Mouse (Mus musculus): ENCODE results near the gene Tepsin.

Gene Tepsin

DNA sequence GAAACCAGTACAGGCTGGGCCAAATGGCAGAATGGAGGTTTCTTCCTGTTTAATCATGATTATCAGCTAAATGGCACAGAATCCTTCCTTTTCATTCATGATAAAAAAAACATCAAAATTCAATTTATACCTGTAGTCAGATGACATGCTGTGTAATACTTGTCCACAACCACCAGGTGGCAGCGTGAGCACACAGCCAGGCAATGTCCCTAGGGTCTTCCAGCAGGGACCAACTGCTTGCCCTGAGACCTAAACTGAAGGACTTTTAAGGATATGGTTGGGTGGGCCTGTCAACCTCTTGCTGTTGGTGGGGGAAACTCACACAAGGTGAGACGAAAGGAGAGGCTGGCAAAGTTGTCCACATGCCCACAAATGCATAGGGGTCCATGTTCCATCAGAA, 12.5 kb upstream of the Tepsin start:
- DNase-seq (ENCODE audit: low read depth, low spot score), result peak; percentile 67

DNA sequence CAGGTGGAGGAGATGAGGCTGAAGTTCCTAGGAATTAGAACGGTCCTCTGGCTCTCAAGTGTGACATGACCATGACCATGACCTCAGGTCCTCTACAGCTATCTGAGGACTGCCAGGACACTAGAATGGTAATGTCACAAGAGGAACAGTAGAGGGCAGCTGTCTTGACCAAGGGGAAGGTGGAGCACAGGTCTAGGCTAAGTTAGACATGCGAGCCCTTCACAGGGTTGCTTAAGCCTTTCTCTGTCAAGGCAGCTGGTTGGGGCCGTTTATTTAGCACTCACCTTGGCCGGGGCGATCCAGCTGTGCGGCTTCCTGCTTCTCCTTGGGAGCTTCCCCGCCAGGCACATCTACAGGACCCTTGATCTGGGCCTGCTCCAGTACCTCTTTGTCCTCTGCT, 12.0 kb upstream of the Tepsin start:
- DNase-seq (ENCODE audit: low read depth, low spot score), result peak; percentile 33

- DNase-seq (ENCODE audit: low read depth, low spot score), result no peak
These were observed 11.2 kb upstream of the Tepsin start for GRCm38 (mm10) chr11:120109558-120110210.

DNA sequence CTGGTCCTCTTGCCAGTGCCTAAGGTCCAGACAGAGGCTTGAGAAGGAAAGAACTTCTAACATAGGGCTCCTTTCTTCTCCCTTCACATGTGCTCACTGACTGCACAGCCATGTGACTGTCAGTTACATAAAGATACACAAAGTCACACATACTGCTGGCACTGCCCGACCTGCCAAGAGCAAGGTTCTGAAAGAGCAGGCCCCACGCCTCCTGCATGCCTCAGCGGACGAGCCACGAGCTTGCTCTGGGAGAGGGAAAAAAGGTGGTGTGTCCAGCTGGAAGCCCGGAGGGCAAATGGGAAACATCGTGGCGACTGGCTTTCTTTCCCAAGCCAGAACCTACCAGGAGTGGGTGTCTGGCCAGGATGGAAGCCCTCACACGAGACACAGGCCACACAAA, 9.3 kb upstream of the Tepsin start:
- peak; percentile 29 for DNase-seq (ENCODE audit: low read depth, low spot score)

DNA sequence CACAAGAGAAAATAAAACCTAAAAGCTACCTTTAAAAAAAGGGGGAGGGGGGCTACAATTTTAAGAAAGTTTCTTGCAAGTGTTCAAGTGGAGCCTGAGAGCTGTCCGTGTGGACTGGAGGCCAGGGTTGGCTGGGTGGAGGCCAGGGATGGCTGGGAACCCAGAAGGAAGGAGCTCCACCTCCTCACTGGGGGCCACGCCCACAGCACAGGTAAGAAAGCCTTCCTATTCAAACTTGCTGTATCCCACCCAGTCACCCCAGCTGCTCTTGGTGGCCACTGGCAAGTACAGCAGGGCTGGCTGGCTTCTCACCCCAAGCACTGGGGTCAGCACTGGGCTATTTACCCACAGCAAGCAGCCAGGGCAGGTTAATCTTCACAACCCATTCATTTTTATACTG, 8.5 kb upstream of the Tepsin start:
- DNase-seq (ENCODE audit: low read depth, low spot score), result no peak

DNA sequence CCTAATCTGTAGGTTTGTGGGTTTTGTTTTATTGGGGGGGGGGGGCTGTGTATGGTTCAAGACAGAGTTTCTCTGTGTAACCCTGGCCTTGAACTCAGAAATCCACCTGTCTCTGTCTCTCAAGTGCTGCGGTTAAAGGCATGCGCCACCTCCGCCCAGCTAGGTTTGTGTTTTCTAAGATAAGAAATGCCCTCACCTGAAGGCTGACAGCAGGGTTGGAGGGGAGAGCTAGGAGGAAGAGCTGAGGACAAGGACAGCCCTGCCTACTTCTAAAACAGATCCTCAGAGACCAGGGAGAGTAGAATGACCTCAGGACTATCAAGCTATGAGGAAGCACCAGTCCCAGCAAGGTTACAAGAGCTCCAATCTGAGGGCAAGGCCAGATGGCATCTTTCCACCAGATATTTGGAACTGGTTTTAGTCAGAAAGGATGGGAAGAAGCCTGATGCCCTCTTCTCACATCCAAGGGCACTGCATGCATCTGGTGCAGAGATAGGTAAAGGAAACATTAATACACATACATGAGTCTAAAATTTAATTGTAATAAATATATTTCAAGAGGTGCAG, 5.0 kb upstream of the Tepsin start:
- DNase-seq (ENCODE audit: low read depth, low spot score), result no peak

DNA sequence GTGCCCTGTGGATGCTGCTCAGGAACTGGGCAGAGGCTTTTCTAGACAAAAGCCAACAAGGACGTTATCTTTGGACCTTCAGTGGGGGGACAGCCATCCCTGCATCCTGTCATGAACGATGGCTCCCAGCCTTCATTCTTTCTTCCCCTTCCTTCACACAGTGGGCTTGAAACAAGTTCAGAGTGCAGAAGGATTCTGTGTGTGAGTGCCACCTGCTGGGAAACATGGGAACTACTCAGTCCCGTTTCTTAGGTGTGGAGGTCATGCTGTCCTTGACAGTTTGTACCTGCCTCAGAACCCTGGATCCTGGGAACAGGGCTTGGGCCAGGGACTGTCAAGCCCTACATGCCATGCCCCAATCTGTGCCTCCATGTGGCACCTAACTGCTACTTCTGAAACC, 2.5 kb upstream of the Tepsin start:
- DNase-seq (ENCODE audit: low read depth, low spot score), result peak; percentile 87

- peak; percentile 34 for DNase-seq (ENCODE audit: low read depth, low spot score)
These were observed 5.5 kb downstream of the Tepsin start for GRCm38 (mm10) chr11:120092817-120093591.

DNA sequence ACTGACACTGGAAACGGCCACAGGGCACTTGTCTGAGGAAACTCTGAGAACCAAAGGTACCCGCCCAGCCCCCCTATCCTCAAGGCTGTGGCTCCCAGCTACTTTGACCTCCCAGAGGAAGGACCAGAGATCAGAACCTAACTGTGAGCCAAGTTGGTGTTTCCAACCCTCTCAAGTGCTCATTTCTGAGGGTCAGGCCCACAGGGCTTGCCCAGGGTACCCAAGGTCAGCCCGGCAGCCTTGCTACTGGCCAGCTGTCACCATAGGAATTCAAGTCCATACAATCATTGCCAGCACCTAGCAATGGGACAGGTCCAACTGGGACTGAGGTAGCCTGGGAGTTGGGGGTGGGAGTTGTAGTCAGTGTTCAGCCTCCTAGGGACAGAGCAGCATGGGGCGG, 7.9 kb downstream of the Tepsin start:
- DNase-seq (ENCODE audit: low read depth, low spot score), result no peak

- DNase-seq (ENCODE audit: low read depth, low spot score), result peak; percentile 99
These were observed 11.8 kb downstream of the Tepsin start, which contains the start of gene Cep131 for GRCm38 (mm10) chr11:120086702-120087152. Gene Cep131 (minus strand): TSS chr11:120086827.

DNA sequence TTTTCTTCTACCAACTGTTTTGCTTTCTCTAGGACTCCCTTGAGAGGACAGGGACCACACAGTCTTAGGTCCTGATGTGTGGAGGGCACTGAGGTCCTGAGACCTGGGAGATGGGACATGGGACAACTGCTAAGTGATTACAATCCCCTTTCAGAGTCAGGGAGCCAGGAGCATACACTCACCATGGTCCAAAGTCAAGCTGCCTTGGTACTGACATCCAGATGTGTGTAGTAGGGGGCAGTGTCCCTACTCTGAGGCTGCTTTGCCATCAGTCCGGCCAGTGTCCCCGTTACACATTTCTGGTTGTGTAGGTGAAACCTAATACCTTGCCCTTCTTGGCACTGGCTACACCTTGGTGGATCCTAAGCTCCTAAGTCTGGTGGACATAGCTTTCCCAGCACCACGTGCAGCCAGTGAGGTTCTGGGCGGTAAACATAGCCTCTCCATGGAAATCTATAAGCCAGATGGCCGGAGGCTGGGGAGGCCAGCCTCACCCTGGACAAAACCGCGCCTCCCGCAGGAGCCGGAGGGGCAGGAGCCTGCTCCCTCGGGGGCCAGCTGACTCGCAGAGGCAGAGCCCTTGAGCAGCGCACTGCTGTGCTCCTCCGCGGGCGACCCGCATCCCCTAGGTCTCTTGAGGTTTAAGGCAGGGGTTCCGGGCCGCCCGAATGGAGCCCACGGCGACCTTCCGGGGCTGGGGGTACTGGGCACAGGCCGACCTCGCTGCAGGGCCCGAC, 12.5 kb downstream of the Tepsin start:
- peak; percentile 71 for DNase-seq (ENCODE audit: low read depth, low spot score)

DNA sequence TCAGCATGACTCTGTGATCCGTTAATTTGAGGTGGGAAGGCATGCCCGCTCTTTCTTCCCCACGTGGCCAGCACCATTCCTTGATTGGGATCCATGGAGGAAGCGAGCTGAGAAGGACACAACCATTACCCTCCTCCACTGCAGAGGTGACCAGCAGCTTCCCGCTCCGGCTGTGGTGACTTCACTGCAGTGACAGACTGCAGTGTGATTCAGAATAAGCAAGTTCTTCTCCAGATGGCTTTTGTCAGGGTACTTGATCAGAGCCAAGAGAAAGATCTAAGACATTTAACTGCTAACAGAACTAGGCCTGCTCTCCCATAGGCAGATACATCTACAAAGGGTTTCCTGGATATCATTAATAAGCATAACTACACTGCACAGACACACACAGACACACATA, 18.2 kb downstream of the Tepsin start:
- DNase-seq (ENCODE audit: low read depth, low spot score), result peak; percentile 61

DNA sequence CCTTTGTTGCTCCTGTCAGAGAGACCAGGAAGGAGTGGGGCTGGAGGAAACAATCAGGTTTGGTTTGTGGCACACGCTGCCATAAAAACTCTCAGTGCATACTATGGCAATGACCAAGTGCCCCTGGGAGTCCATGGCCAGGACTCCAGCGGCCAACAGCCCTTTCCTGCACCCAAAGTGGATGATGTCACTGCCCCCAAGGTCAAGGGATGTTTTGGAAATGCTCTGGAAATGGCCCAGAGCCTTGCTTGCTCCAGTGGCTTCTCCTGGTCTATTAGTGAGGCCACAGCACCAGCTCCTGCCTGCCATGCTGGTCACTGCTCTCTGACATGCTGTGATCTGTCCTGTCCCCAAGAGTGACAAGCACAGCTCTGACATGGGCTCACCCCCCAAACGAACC, 22.3 kb downstream of the Tepsin start:
- no peak for DNase-seq (ENCODE audit: low read depth, low spot score)

GRCm38 (mm10) chr11:120072986-120073647, 25.4 kb downstream of the Tepsin start:
- DNase-seq (ENCODE audit: low read depth, low spot score), result no peak

GRCm38 (mm10) chr11:120071731-120072320, 26.7 kb downstream of the Tepsin start:
- no peak for DNase-seq (ENCODE audit: low read depth, low spot score)

- no peak for DNase-seq (ENCODE audit: low read depth, low spot score)
These were observed 27.5 kb downstream of the Tepsin start for GRCm38 (mm10) chr11:120071065-120071464.

- DNase-seq (ENCODE audit: low read depth, low spot score), result no peak
These were observed 28.1 kb downstream of the Tepsin start for GRCm38 (mm10) chr11:120070286-120070930.

GRCm38 (mm10) chr11:120069261-120069660, 29.3 kb downstream of the Tepsin start:
- DNase-seq (ENCODE audit: low read depth, low spot score), result no peak

GRCm38 (mm10) chr11:120067834-120068233, 30.7 kb downstream of the Tepsin start:
- peak; percentile 69 for DNase-seq (ENCODE audit: low read depth, low spot score)

DNA sequence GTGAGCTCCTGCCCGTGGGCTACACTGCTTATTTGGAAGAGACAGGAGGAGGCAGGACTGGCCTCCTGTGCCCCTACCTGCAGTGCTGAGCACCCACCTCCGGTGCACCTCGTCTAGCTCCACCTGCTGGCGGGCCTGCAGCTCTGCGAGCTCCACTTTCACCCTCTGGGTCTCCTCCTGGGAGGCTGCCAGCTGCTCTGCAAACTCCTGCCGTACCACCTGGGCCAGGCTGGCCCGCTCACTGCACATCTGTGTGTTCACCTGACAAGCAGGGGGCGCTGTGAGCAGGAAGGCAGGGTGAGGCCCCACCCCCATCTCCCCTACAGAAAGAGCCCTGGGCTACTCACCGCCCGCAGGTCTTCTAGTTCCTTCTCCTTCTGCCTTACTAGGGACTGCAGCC, 33.2 kb downstream of the Tepsin start:
- DNase-seq (ENCODE audit: low read depth, low spot score), result peak; percentile 76

GRCm38 (mm10) chr11:120064668-120065040, 33.9 kb downstream of the Tepsin start:
- DNase-seq (ENCODE audit: low read depth, low spot score), result no peak

All from brain, adult 2 months (tissue).